Mouse (Mus musculus) cerebellum, adult 2 months (tissue): ENCODE measurements around the gene Copg2.

ENCODE experiments used
- CTCF ChIP-seq: fragments of 200-500 bp; IDR thresholded peaks from 2 replicates; pipeline ENCODE4 v1.5.1; 2011; ENCODE audit warnings: low read depth, mild to moderate bottlenecking, control low read depth, low read length, moderate library complexity, borderline replicate concordance; ENCODE audit not compliant: insufficient read depth
- POLR2A ChIP-seq: fragments of 200-500 bp; IDR thresholded peaks from 2 replicates; pipeline ENCODE4 v1.6.1; 2011; ENCODE audit warnings: low read length, control low read depth, borderline replicate concordance; ENCODE audit not compliant: insufficient read depth

DNA sequence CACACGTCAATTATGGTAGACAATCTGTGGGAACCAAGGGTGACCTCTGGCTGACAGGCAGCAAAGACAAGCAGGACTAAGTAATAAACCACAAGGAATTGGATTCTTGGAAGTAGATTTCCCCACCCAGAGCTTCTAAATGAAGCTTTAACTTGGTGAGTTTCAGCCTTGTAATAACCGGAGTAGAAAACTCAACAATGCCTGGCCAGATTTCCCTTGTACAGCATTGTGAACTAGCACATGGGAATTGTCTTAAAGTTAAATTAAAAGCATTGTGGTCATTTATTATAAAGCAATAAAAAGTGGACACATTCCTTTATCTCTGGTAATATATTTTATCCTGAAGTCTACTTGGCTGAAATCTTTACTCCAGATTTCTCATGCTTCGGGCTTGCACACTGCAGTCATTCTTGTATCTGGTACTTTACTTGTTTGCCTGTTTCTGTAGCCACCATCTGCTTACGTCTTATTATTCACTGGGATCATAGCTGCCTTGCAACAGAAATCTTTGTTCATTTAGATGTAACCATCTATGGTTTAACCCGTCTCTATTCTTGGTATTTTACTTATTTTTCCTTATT, 181.6 kb downstream of the Copg2 start:
- TF ChIP-seq CTCF (no peak), POLR2A (no peak)
